Mouse (Mus musculus) thymus, adult 2 months (tissue): ENCODE measurements around the gene Gnb1l. TPM values are rescaled to one million over a fixed set of nuclear protein-coding genes. Genes with fewer than 3 reads are reported as not detected.

Experiments used
- DNase-seq: peaks from one replicate; pipeline ENCODE4 v3.0.0; 2021
- H3K27ac ChIP-seq: fragments of 200-500 bp; 2 replicates; pipeline ENCODE4 v1.5.1; 2012; ENCODE audit warnings: low read length, control low read depth; ENCODE audit not compliant: control insufficient read depth, insufficient read depth
- H3K27me3 ChIP-seq: fragments of 200-500 bp; 2 replicates; pipeline ENCODE4 v1.6.1; 2012; ENCODE audit warnings: mild to moderate bottlenecking, low read length, moderate library complexity, mixed read lengths; ENCODE audit not compliant: control insufficient read depth, insufficient read depth
- H3K36me3 ChIP-seq: fragments of 200-500 bp; 2 replicates; pipeline ENCODE4 v1.6.1; 2012; ENCODE audit warnings: mild to moderate bottlenecking, low read length, moderate library complexity; ENCODE audit not compliant: control insufficient read depth, insufficient read depth
- H3K4me1 ChIP-seq: fragments of 200-500 bp; replicated peaks from 2 replicates; pipeline ENCODE4 v1.6.1; 2012; ENCODE audit warnings: low read length; ENCODE audit not compliant: control insufficient read depth, insufficient read depth
- H3K4me3 ChIP-seq: fragments of 200-500 bp; 2 replicates; pipeline ENCODE4 v1.5.1; 2012; ENCODE audit warnings: mild to moderate bottlenecking, low read length, control low read depth, moderate library complexity; ENCODE audit not compliant: control insufficient read depth, insufficient read depth
- CTCF ChIP-seq: fragments of 200-500 bp; IDR thresholded peaks from 2 replicates; pipeline ENCODE4 v1.5.1; 2012; ENCODE audit warnings: mild to moderate bottlenecking, control low read depth, low read length, moderate library complexity, borderline replicate concordance; ENCODE audit not compliant: control insufficient read depth, poor library complexity, insufficient read depth; ENCODE audit errors: extremely low read depth
- POLR2A ChIP-seq: fragments of 200-500 bp; IDR thresholded peaks from 2 replicates; pipeline ENCODE4 v1.6.1; 2012; ENCODE audit warnings: mild to moderate bottlenecking, low read length, control low read depth, moderate library complexity; ENCODE audit not compliant: control insufficient read depth, poor library complexity, insufficient read depth; ENCODE audit errors: extremely low read depth
- WGBS: fragments of 180-500 bp; shearing (Covaris S2); methylation state at CpG from one replicate; pipeline ENCODE4 v1.1.7; 2018; 5-methylcytosine and 5-hydroxymethylcytosine counted together
- polyA plus RNA-seq: library from polyadenylated mRNA; depleted of rRNA; stranded (reverse); fragments of >200 nt; gene quantifications from 2 replicates; pipeline ENCODE4 v1.2.3, GENCODE M21; 2012

Gene Gnb1l
- polyA plus RNA-seq, 1 experiment, result 48.9 TPM

DNA sequence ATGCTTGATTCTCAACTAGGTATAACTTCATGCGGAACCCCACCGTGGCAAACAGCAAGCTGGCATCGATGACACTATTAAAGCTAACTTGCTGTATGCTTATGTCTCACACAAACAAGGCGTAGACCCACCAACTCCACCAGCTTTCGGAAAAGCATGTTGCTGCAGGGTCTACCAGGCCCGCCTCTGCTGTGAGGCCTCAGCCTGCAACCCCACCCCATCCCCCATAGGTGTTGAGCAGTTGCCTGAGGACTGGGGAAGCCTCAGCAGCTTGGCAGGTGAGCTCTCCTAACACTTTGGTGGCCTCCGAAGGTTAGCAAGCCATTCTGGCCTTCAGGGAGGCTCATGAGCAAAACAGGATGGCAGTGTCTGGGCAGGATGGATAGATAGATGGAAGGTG, 70.1 kb downstream of the Gnb1l start:
- DNase-seq, result no peak
- Histone ChIP-seq H3K36me3 (no peaks in the 10 kb centered on the region), H3K27me3 (no peaks in the 10 kb centered on the region), H3K4me3 (no peak overlapping the region), H3K4me1 (no peaks in the 10 kb centered on the region), H3K27ac (no peak overlapping the region)
- 92% methylated on average over 7 of the region's 7 CpGs for WGBS
- TF ChIP-seq CTCF (no peak), POLR2A (no peak)

DNA sequence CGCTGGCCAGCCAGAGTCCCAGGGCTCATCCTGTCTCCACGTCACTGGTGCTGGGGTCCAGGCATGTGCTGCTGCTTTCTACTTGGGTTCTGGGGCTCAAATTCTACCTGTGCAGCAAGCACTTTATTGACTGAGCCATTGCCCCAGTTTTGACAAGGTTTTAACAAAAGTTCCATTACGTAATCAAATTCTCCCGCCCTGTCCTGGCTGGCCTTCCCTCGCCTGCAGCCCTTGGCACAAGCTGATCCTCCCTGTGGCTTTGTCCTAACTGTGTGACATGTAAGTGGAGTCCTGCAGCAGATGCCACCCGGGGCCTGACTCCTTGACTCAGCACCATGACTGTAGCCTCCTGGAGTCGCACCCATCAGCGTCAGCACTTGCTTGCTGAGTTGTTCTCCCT, 75.7 kb downstream of the Gnb1l start:
- Histone ChIP-seq H3K4me3 (no peak overlapping the region), H3K27me3 (no peaks in the 10 kb centered on the region; the same call in 1 of the 2 replicates), H3K27ac (no peak overlapping the region), H3K36me3 (no peaks in the 10 kb centered on the region), H3K4me1 (no peaks in the 10 kb centered on the region)
- TF ChIP-seq CTCF (no peak), POLR2A (no peak)
- 93% methylated on average over 8 of the region's 8 CpGs for whole genome bisulfite sequencing
- DNase-seq, result no peak

DNA sequence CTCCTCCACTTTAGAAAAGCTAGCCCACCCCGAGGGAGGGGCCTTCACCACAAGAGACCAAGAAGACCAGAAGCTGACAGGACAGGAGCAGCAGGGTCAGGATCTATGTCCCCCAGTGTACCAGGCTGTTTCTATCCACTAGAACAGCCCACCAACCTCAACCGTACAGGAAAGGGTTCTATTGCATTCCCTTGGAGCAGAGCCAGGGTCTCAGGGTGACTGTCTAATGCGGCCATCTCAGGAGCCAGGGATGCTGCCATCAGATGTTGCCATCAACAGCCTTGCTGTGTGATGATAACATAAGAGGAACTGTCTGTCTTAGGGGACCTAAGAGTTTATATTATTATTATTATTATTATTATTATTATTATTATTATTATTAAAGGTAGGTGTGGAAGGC, 78.6 kb downstream of the Gnb1l start:
- Histone ChIP-seq H3K4me1 (peaks cover 9% of the 10 kb centered on the region; the same call in 1 of the 2 replicates), H3K27me3 (peaks cover 19% of the 10 kb centered on the region), H3K36me3 (no peaks in the 10 kb centered on the region), H3K4me3 (no peak overlapping the region), H3K27ac (no peak overlapping the region)
- DNase-seq, result no peak
- TF ChIP-seq CTCF (no peak), POLR2A (no peak)
- WGBS, result 65% methylated on average over 3 of the region's 3 CpGs

DNA sequence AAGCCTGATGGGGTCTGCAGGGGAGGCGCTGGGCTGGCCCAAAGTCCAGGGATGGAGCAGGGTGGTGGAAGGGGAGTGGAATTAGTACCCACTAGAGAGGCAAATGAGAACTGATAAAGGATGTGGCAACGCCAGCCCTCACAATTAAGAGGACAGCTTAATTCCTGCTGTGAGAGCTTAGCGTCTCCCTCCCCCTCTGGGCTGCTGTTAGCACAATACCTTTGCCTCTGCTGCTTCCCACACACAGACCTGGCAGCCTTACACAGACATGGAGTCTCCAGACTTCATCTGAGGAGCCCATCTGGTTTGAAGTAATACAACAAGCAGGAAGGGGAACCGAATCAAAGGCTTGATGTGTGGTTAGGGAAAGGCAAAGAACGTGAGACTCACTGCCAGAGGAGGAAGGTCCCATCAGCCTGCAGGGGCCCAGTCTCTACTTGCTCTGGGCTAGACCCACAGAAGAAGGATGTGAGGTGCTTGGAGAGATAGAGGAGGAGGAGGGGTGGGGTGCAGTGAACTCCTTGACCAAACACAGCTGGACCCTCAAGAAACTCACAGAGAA, 79.2 kb downstream of the Gnb1l start:
- Histone ChIP-seq H3K27me3 (peaks cover 25% of the 10 kb centered on the region), H3K4me3 (no peak overlapping the region), H3K36me3 (no peaks in the 10 kb centered on the region), H3K4me1 (peaks cover 9% of the 10 kb centered on the region; the same call in 1 of the 2 replicates), H3K27ac (no peak overlapping the region)
- no peak for DNase-seq
- 34% methylated on average over 5 of the region's 5 CpGs for WGBS
- TF ChIP-seq CTCF, result no peak
- no peak for TF ChIP-seq POLR2A

DNA sequence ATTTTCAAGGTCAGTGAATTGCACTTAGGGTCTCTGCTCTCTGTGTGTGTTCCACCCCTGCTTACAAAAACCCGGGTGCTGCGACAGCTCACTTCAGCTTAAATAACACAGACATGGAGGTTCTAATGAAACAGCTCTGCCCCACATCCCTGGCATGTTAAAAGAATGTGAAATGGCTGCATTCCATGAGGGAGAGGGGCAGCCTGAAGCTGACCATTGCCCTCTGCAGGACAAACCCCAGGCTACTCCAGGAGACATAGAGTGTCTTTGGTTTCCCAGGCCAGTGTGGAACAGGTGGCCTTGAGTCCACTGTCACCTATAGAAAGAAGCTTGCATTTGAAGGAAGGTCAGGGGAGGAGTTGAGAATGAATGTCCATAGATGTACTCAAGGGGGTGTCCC, 81.9 kb downstream of the Gnb1l start:
- no peak overlapping the region for H3K27ac ChIP-seq
- H3K36me3 ChIP-seq, result no peaks in the 10 kb centered on the region
- H3K27me3 ChIP-seq, result peaks cover 39% of the 10 kb centered on the region
- H3K4me3 ChIP-seq, result no peak overlapping the region
- H3K4me1 ChIP-seq, result peaks cover 9% of the 10 kb centered on the region; the same call in 1 of the 2 replicates
- DNase-seq, result no peak
- 71% methylated on average over 2 of the region's 2 CpGs for WGBS
- TF ChIP-seq POLR2A, result no peak
- no peak for TF ChIP-seq CTCF

DNA sequence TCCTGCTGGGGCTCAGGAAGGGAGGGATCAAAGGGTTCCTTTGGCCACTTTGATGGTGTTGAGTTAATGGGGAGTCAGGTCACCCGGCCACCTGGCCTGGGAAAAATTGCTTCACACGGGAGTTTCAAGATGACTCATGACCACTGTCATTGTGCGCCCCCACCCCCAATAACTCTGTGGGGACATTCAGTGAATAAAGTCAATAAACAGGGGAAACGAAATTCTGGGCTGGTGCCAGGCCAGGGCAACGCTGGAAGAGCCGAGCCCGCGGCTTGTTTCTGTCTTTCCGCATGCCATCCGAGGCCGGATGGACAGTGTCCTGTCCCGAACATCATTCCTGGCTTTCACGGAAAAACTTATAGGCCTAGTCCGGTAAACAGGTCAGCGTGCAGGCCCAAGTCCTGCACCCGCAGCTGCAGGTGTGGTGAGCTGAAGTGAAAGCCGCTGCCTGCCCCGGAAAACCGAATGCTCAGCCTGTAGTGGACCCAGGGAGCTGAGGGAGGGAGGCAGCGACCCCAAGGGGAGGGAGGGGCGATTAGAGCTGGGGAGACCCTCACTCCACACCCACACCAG, 82.6 kb downstream of the Gnb1l start:
- DNase-seq, result no peak
- H3K27me3 ChIP-seq, result peaks cover 39% of the 10 kb centered on the region
- no peaks in the 10 kb centered on the region for H3K36me3 ChIP-seq
- H3K4me1 ChIP-seq, result peaks cover 9% of the 10 kb centered on the region; the same call in 1 of the 2 replicates
- 13% methylated on average over 21 of the region's 21 CpGs for WGBS
- no peak for TF ChIP-seq POLR2A
- no peak for TF ChIP-seq CTCF
- H3K27ac ChIP-seq, result no peak overlapping the region
- no peak overlapping the region for H3K4me3 ChIP-seq
